Mouse (Mus musculus): ENCODE results near the gene Gm15217. TPM values are rescaled to one million over a fixed set of nuclear protein-coding genes. Genes with fewer than 3 reads are reported as not detected.

Gm15217 gene
- polyA plus RNA-seq, 1 experiment = not detected

DNA sequence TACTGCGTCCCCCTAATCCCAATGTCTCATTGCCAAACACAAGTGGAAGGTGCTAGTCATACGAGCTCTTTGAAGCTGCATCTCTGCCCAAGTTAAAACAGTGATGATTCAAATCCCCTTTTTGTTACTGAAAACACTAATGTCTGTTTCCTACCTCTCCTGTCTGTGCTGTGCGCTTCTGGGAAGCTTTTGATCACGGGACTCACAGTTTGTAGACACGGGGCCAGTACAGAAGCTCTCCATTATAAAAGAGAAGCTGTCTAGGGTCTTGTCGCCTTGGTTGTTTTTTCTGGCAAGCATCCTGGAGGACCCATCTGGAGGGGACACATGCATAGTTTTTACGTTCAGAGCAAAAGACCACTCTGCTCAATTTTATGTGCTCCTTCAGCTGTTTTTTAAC is 21.9 kb upstream of the Gm15217 start:
- H3K79me2 ChIP-seq (ENCODE audit: control insufficient read depth, insufficient read depth) = no peaks in the 10 kb centered on the region
- H3K27me3 ChIP-seq (ENCODE audit: control insufficient read depth, insufficient read depth, insufficient read length) = no peaks in the 10 kb centered on the region
- H3K36me3 ChIP-seq (ENCODE audit: control insufficient read depth, insufficient read depth) = no peaks in the 10 kb centered on the region
- no peak overlapping the region for H3ac ChIP-seq (ENCODE audit: control insufficient read depth, insufficient read length)
- no peak overlapping the region for H3K4me2 ChIP-seq (ENCODE audit: low read depth)
- TF ChIP-seq SRF (IDR thresholded peaks at IDR 0.05; ENCODE audit: control insufficient read depth, insufficient read length, low read depth) (no peak), TCF3 (IDR thresholded peaks at IDR 0.05; ENCODE audit: insufficient read length, low read depth) (no peak), TCF12 (IDR thresholded peaks at IDR 0.05; ENCODE audit: insufficient read depth, poor library complexity, severe bottlenecking) (no peak), REST (IDR thresholded peaks at IDR 0.05; ENCODE audit: insufficient read depth, insufficient read length) (no peak), MAX (IDR thresholded peaks at IDR 0.05; ENCODE audit: low read depth) (no peak), USF1 (IDR thresholded peaks at IDR 0.05; ENCODE audit: low read depth) (no peak), POLR2A (IDR thresholded peaks at IDR 0.05; ENCODE audit: insufficient read length, low read depth) (no peak), MYOD1 (IDR thresholded peaks at IDR 0.05; ENCODE audit: control insufficient read depth in 1 of 3, insufficient read length in 2 of 3, low read depth in 2 of 3) (no peak), POLR2AphosphoS2 (IDR thresholded peaks at IDR 0.05; ENCODE audit: insufficient read length, low read depth) (no peak), MYOG (IDR thresholded peaks at IDR 0.05; ENCODE audit: control insufficient read depth in 1 of 3, insufficient read depth in 1 of 3, insufficient read length in 2 of 3, low read depth in 2 of 3) (no peak), CEBPB (IDR thresholded peaks at IDR 0.05; ENCODE audit: insufficient read depth, poor library complexity, severe bottlenecking) (no peak), E2F4 (IDR thresholded peaks at IDR 0.05; ENCODE audit: insufficient read depth) (no peak)
- H3K4me3 ChIP-seq = no peak overlapping the region

DNA sequence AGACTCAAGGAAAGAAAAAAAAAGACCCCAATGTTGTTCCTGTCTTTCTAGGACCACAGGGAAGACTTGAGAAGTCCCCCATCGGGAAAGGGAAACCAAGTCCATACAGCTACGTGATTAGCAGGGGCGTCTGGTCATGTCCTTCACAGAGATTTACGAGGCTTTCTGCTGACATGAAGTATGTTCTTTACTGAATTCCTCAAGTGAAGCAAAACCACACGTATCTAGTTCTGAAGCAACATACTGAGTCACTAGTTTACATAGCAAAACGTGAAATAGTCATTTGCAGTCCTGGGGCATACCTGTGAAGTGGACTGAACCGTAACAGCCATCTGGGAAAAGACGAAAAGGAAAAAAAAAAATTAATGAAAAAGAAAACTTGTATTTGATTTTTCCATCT is 21.5 kb upstream of the Gm15217 start:
- Histone ChIP-seq H3ac (ENCODE audit: control insufficient read depth, insufficient read length) (no peak overlapping the region), H3K79me2 (ENCODE audit: control insufficient read depth, insufficient read depth) (no peaks in the 10 kb centered on the region), H3K4me3 (no peak overlapping the region), H3K36me3 (ENCODE audit: control insufficient read depth, insufficient read depth) (no peaks in the 10 kb centered on the region), H3K27me3 (ENCODE audit: control insufficient read depth, insufficient read depth, insufficient read length) (no peaks in the 10 kb centered on the region), H3K4me2 (ENCODE audit: low read depth) (no peak overlapping the region)
- no peak for TF ChIP-seq TCF3 (IDR thresholded peaks at IDR 0.05; ENCODE audit: insufficient read length, low read depth)
- no peak for TF ChIP-seq USF1 (IDR thresholded peaks at IDR 0.05; ENCODE audit: low read depth)
- no peak for TF ChIP-seq SRF (IDR thresholded peaks at IDR 0.05; ENCODE audit: control insufficient read depth, insufficient read length, low read depth)
- no peak for TF ChIP-seq POLR2A (IDR thresholded peaks at IDR 0.05; ENCODE audit: insufficient read length, low read depth)
- TF ChIP-seq E2F4 (IDR thresholded peaks at IDR 0.05; ENCODE audit: insufficient read depth) = no peak
- no peak for TF ChIP-seq CEBPB (IDR thresholded peaks at IDR 0.05; ENCODE audit: insufficient read depth, poor library complexity, severe bottlenecking)
- TF ChIP-seq TCF12 (IDR thresholded peaks at IDR 0.05; ENCODE audit: insufficient read depth, poor library complexity, severe bottlenecking) = no peak
- no peak for TF ChIP-seq MAX (IDR thresholded peaks at IDR 0.05; ENCODE audit: low read depth)
- TF ChIP-seq POLR2AphosphoS2 (IDR thresholded peaks at IDR 0.05; ENCODE audit: insufficient read length, low read depth) = no peak
- TF ChIP-seq MYOG (IDR thresholded peaks at IDR 0.05; ENCODE audit: control insufficient read depth in 1 of 3, insufficient read depth in 1 of 3, insufficient read length in 2 of 3, low read depth in 2 of 3) = no peak
- TF ChIP-seq REST (IDR thresholded peaks at IDR 0.05; ENCODE audit: insufficient read depth, insufficient read length) = no peak
- no peak for TF ChIP-seq MYOD1 (IDR thresholded peaks at IDR 0.05; ENCODE audit: control insufficient read depth in 1 of 3, insufficient read length in 2 of 3, low read depth in 2 of 3)

DNA sequence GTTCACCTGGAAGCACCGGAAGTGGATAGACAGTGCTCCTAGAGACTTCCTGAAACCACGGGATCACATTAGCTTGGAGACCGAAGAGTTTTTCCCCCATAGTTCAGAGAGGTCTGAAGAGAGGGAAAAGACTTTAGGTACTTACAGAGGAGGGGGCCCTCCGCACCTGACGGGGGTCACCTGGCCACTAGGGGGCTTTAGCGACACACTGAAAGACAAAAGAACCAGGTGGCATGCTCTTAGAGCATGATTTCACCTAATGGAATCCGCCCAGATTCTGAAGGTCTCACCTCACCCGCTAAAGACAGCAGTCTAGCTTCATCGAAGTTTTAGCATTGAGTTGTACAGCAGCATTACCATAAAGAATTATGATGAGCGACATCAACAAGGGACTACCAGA is 16.0 kb upstream of the Gm15217 start:
- Histone ChIP-seq H3K4me2 (ENCODE audit: low read depth) (no peak overlapping the region), H3K4me3 (no peak overlapping the region), H3ac (ENCODE audit: control insufficient read depth, insufficient read length) (no peak overlapping the region), H3K36me3 (ENCODE audit: control insufficient read depth, insufficient read depth) (no peaks in the 10 kb centered on the region), H3K27me3 (ENCODE audit: control insufficient read depth, insufficient read depth, insufficient read length) (no peaks in the 10 kb centered on the region), H3K79me2 (ENCODE audit: control insufficient read depth, insufficient read depth) (no peaks in the 10 kb centered on the region)
- TF ChIP-seq POLR2A (IDR thresholded peaks at IDR 0.05; ENCODE audit: insufficient read length, low read depth) = no peak
- no peak for TF ChIP-seq CEBPB (IDR thresholded peaks at IDR 0.05; ENCODE audit: insufficient read depth, poor library complexity, severe bottlenecking)
- TF ChIP-seq MYOD1 (IDR thresholded peaks at IDR 0.05; ENCODE audit: control insufficient read depth in 1 of 3, insufficient read length in 2 of 3, low read depth in 2 of 3) = no peak
- TF ChIP-seq E2F4 (IDR thresholded peaks at IDR 0.05; ENCODE audit: insufficient read depth) = no peak
- TF ChIP-seq USF1 (IDR thresholded peaks at IDR 0.05; ENCODE audit: low read depth) = no peak
- TF ChIP-seq SRF (IDR thresholded peaks at IDR 0.05; ENCODE audit: control insufficient read depth, insufficient read length, low read depth) = no peak
- no peak for TF ChIP-seq MAX (IDR thresholded peaks at IDR 0.05; ENCODE audit: low read depth)

DNA sequence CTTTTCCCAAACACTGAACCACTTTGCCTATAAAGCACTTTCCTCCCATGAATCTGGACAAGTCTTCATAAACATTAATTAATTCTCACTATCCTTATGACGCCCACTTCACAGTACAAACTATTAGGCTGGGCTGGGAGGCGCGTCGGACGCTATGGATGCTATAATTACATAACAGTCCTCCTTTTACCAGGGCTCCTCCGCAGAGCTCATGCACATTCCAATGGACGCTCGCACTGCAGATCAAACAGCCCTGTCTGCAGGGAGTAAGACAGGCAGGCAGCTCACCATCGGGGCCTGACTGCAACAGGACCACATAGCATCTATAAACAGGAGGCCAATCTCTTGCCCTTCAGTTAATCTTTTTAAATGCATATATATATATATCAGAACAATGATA is 6.8 kb upstream of the Gm15217 start:
- H3K79me2 ChIP-seq (ENCODE audit: control insufficient read depth, insufficient read depth) = no peaks in the 10 kb centered on the region
- no peak overlapping the region for H3ac ChIP-seq (ENCODE audit: control insufficient read depth, insufficient read length)
- no peaks in the 10 kb centered on the region for H3K27me3 ChIP-seq (ENCODE audit: control insufficient read depth, insufficient read depth, insufficient read length)
- no peak overlapping the region for H3K4me3 ChIP-seq
- H3K36me3 ChIP-seq (ENCODE audit: control insufficient read depth, insufficient read depth) = no peaks in the 10 kb centered on the region
- H3K4me2 ChIP-seq (ENCODE audit: low read depth) = no peak overlapping the region
- no peak for TF ChIP-seq CEBPB (IDR thresholded peaks at IDR 0.05; ENCODE audit: insufficient read depth, poor library complexity, severe bottlenecking)
- TF ChIP-seq POLR2AphosphoS2 (IDR thresholded peaks at IDR 0.05; ENCODE audit: insufficient read length, low read depth) = no peak
- no peak for TF ChIP-seq SRF (IDR thresholded peaks at IDR 0.05; ENCODE audit: control insufficient read depth, insufficient read length, low read depth)
- no peak for TF ChIP-seq POLR2A (IDR thresholded peaks at IDR 0.05; ENCODE audit: insufficient read length, low read depth)
- TF ChIP-seq TCF3 (IDR thresholded peaks at IDR 0.05; ENCODE audit: insufficient read length, low read depth) = no peak
- no peak for TF ChIP-seq TCF12 (IDR thresholded peaks at IDR 0.05; ENCODE audit: insufficient read depth, poor library complexity, severe bottlenecking)
- TF ChIP-seq MAX (IDR thresholded peaks at IDR 0.05; ENCODE audit: low read depth) = no peak
- TF ChIP-seq E2F4 (IDR thresholded peaks at IDR 0.05; ENCODE audit: insufficient read depth) = no peak
- no peak for TF ChIP-seq MYOD1 (IDR thresholded peaks at IDR 0.05; ENCODE audit: control insufficient read depth in 1 of 3, insufficient read length in 2 of 3, low read depth in 2 of 3)
- no peak for TF ChIP-seq REST (IDR thresholded peaks at IDR 0.05; ENCODE audit: insufficient read depth, insufficient read length)
- TF ChIP-seq MYOG (IDR thresholded peaks at IDR 0.05; ENCODE audit: control insufficient read depth in 1 of 3, insufficient read depth in 1 of 3, insufficient read length in 2 of 3, low read depth in 2 of 3) = no peak
- TF ChIP-seq USF1 (IDR thresholded peaks at IDR 0.05; ENCODE audit: low read depth) = no peak
